Mouse (Mus musculus): Measurements from ENCODE around the gene Lif. TPM values are rescaled to one million over a fixed set of nuclear protein-coding genes. Genes with fewer than 3 reads are reported as not detected.

Lif gene
- polyA plus RNA-seq, 1 experiment from 2014 or later = not detected

- H3K27me3 ChIP-seq (replicated peaks; ENCODE audit: control insufficient read depth, insufficient read depth, low read length) = peaks cover 2% of the 10 kb centered on the region; the same call in 1 of the 2 replicates
- 67% methylated on average over 4 of the region's 4 CpGs for WGBS
- 0 out of 2 replicates have a peak, but pooled peaks cover 3% of the 10 kb centered on the region for H3K4me1 ChIP-seq (replicated peaks; ENCODE audit: control insufficient read depth, insufficient read depth, low read length)
- no peak overlapping the region for H3K4me3 ChIP-seq (ENCODE audit: low read depth, low read length)
- H3K4me2 ChIP-seq = no peak overlapping the region
- H3K36me3 ChIP-seq (ENCODE audit: control insufficient read depth, insufficient read depth, low read length) = no peaks in the 10 kb centered on the region
- DNase-seq (ENCODE audit: low spot score) = no peak
- H3K27ac ChIP-seq (ENCODE audit: low read depth, low read length) = no peak overlapping the region
- H3K9me3 ChIP-seq (ENCODE audit: control insufficient read depth, low read length) = no peaks in the 10 kb centered on the region
- H3K9ac ChIP-seq (ENCODE audit: low read depth, low read length) = no peak overlapping the region
- no peak for ATAC-seq (replicated peaks; ENCODE audit: low FRiP score)
Observed at GRCm38 (mm10) chr11:4309613-4310012, 52.3 kb downstream of the Lif start.

- H3K4me3 ChIP-seq (ENCODE audit: low read depth, low read length) = no peak overlapping the region
- peaks cover 2% of the 10 kb centered on the region; the same call in 1 of the 2 replicates for H3K27me3 ChIP-seq (replicated peaks; ENCODE audit: control insufficient read depth, insufficient read depth, low read length)
- no peak overlapping the region for H3K4me2 ChIP-seq
- H3K36me3 ChIP-seq (ENCODE audit: control insufficient read depth, insufficient read depth, low read length) = no peaks in the 10 kb centered on the region
- no peak overlapping the region for H3K27ac ChIP-seq (ENCODE audit: low read depth, low read length)
- H3K9ac ChIP-seq (ENCODE audit: low read depth, low read length) = no peak overlapping the region
- DNase-seq (ENCODE audit: low spot score) (no peak), ATAC-seq (replicated peaks; ENCODE audit: low FRiP score) (no peak)
- H3K4me1 ChIP-seq (replicated peaks; ENCODE audit: control insufficient read depth, insufficient read depth, low read length) = 0 out of 2 replicates have a peak, but pooled peaks cover 3% of the 10 kb centered on the region
- H3K9me3 ChIP-seq (ENCODE audit: control insufficient read depth, low read length) = no peaks in the 10 kb centered on the region
- 83% methylated on average over 4 of the region's 4 CpGs for WGBS
Observed at GRCm38 (mm10) chr11:4310324-4310723, 53.0 kb downstream of the Lif start.

GRCm38 (mm10) chr11:4312180-4312579, 54.8 kb downstream of the Lif start:
- H3K27ac ChIP-seq (ENCODE audit: low read depth, low read length) = no peak overlapping the region
- 71% methylated on average over 4 of the region's 4 CpGs for WGBS
- H3K27me3 ChIP-seq (replicated peaks; ENCODE audit: control insufficient read depth, insufficient read depth, low read length) = peaks cover 2% of the 10 kb centered on the region; the same call in 1 of the 2 replicates
- H3K4me1 ChIP-seq (replicated peaks; ENCODE audit: control insufficient read depth, insufficient read depth, low read length) = 0 out of 2 replicates have a peak, but pooled peaks cover 5% of the 10 kb centered on the region
- H3K4me2 ChIP-seq = no peak overlapping the region
- no peaks in the 10 kb centered on the region for H3K9me3 ChIP-seq (ENCODE audit: control insufficient read depth, low read length)
- DNase-seq (ENCODE audit: low spot score) (no peak), ATAC-seq (replicated peaks; ENCODE audit: low FRiP score) (no peak)
- no peak overlapping the region for H3K4me3 ChIP-seq (ENCODE audit: low read depth, low read length)
- no peaks in the 10 kb centered on the region for H3K36me3 ChIP-seq (ENCODE audit: control insufficient read depth, insufficient read depth, low read length)
- H3K9ac ChIP-seq (ENCODE audit: low read depth, low read length) = no peak overlapping the region

- Histone ChIP-seq H3K27me3 (replicated peaks; ENCODE audit: control insufficient read depth, insufficient read depth, low read length) (no peaks in the 10 kb centered on the region), H3K4me2 (no peak overlapping the region), H3K9me3 (ENCODE audit: control insufficient read depth, low read length) (no peaks in the 10 kb centered on the region), H3K36me3 (ENCODE audit: control insufficient read depth, insufficient read depth, low read length) (no peaks in the 10 kb centered on the region), H3K9ac (ENCODE audit: low read depth, low read length) (no peak overlapping the region), H3K4me3 (ENCODE audit: low read depth, low read length) (no peak overlapping the region), H3K27ac (ENCODE audit: low read depth, low read length) (no peak overlapping the region), H3K4me1 (replicated peaks; ENCODE audit: control insufficient read depth, insufficient read depth, low read length) (0 out of 2 replicates have a peak, but pooled peaks cover 2% of the 10 kb centered on the region)
- no peak for ATAC-seq (replicated peaks; ENCODE audit: low FRiP score)
- 58% methylated on average over 5 of the region's 5 CpGs for WGBS
- DNase-seq (ENCODE audit: low spot score) = no peak
Observed at GRCm38 (mm10) chr11:4317287-4317686, 59.9 kb downstream of the Lif start.

- ATAC-seq (replicated peaks; ENCODE audit: low FRiP score) = no peak
- H3K4me2 ChIP-seq = no peak overlapping the region
- no peak overlapping the region for H3K27ac ChIP-seq (ENCODE audit: low read depth, low read length)
Observed at GRCm38 (mm10) chr11:4318011-4318410, 60.7 kb downstream of the Lif start.

GRCm38 (mm10) chr11:4319212-4319955, 62.0 kb downstream of the Lif start:
- Histone ChIP-seq H3K9ac (ENCODE audit: low read depth, low read length) (no peak overlapping the region), H3K27me3 (replicated peaks; ENCODE audit: control insufficient read depth, insufficient read depth, low read length) (no peaks in the 10 kb centered on the region), H3K36me3 (ENCODE audit: control insufficient read depth, insufficient read depth, low read length) (no peaks in the 10 kb centered on the region), H3K27ac (ENCODE audit: low read depth, low read length) (no peak overlapping the region), H3K9me3 (ENCODE audit: control insufficient read depth, low read length) (no peaks in the 10 kb centered on the region), H3K4me2 (no peak overlapping the region), H3K4me3 (ENCODE audit: low read depth, low read length) (no peak overlapping the region), H3K4me1 (replicated peaks; ENCODE audit: control insufficient read depth, insufficient read depth, low read length) (0 out of 2 replicates have a peak, but pooled peaks cover 2% of the 10 kb centered on the region)
- 83% methylated on average over 14 of the region's 14 CpGs for WGBS
- ATAC-seq (replicated peaks; ENCODE audit: low FRiP score) (no peak), DNase-seq (ENCODE audit: low spot score) (no peak)

More at GRCm38 (mm10) chr11:4318011-4318410, 60.7 kb downstream of the Lif start:
- Histone ChIP-seq H3K9me3 (ENCODE audit: control insufficient read depth, low read length) (no peaks in the 10 kb centered on the region), H3K36me3 (ENCODE audit: control insufficient read depth, insufficient read depth, low read length) (no peaks in the 10 kb centered on the region), H3K27me3 (replicated peaks; ENCODE audit: control insufficient read depth, insufficient read depth, low read length) (no peaks in the 10 kb centered on the region), H3K4me1 (replicated peaks; ENCODE audit: control insufficient read depth, insufficient read depth, low read length) (0 out of 2 replicates have a peak, but pooled peaks cover 2% of the 10 kb centered on the region), H3K9ac (ENCODE audit: low read depth, low read length) (no peak overlapping the region), H3K4me3 (ENCODE audit: low read depth, low read length) (no peak overlapping the region)
- no peak for DNase-seq (ENCODE audit: low spot score)
- WGBS = 65% methylated on average over 3 of the region's 3 CpGs

- H3K27ac ChIP-seq (ENCODE audit: low read depth, low read length) = no peak overlapping the region
- WGBS = 63% methylated on average over 4 of the region's 4 CpGs
- H3K4me1 ChIP-seq (replicated peaks; ENCODE audit: control insufficient read depth, insufficient read depth, low read length) = 0 out of 2 replicates have a peak, but pooled peaks cover 1% of the 10 kb centered on the region
- H3K27me3 ChIP-seq (replicated peaks; ENCODE audit: control insufficient read depth, insufficient read depth, low read length) = no peaks in the 10 kb centered on the region
- no peaks in the 10 kb centered on the region for H3K9me3 ChIP-seq (ENCODE audit: control insufficient read depth, low read length)
- no peaks in the 10 kb centered on the region for H3K36me3 ChIP-seq (ENCODE audit: control insufficient read depth, insufficient read depth, low read length)
- H3K4me3 ChIP-seq (ENCODE audit: low read depth, low read length) = no peak overlapping the region
- ATAC-seq (replicated peaks; ENCODE audit: low FRiP score) = no peak
- H3K4me2 ChIP-seq = no peak overlapping the region
- no peak for DNase-seq (ENCODE audit: low spot score)
- no peak overlapping the region for H3K9ac ChIP-seq (ENCODE audit: low read depth, low read length)
Observed at GRCm38 (mm10) chr11:4320876-4321275, 63.5 kb downstream of the Lif start.
